Mouse (Mus musculus) ES-E14 (cell line): ENCODE measurements around the gene Flywch2. TPM values are rescaled to one million over a fixed set of nuclear protein-coding genes. Genes with fewer than 3 reads are reported as not detected.
A peak's percentile ranks its signal among the peaks of the same experiment; 100 is the strongest.

Experiments used
- DNase-seq: peaks from one replicate; pipeline ENCODE4 v3.0.0-alpha.2; 2013; ENCODE audit warnings: low read depth, low spot score
- H3K27ac ChIP-seq: 2 replicates; pipeline ENCODE4 v1.5.1; 2012; ENCODE audit warnings: low read depth, mild to moderate bottlenecking, low read length, moderate library complexity, mixed read lengths; ENCODE audit not compliant: poor library complexity, insufficient read depth, severe bottlenecking
- H3K36me3 ChIP-seq: 2 replicates; pipeline ENCODE4 v1.6.1; 2012; ENCODE audit warnings: mild to moderate bottlenecking, low read length, moderate library complexity, mixed read lengths; ENCODE audit not compliant: control insufficient read depth, poor library complexity, insufficient read depth, severe bottlenecking
- H3K4me1 ChIP-seq, 2 experiments: fragments of 150-350 bp in 1 of 2; sonication (generic) in 1 of 2; 2 replicates each; pipeline ENCODE4 v1.6.1; 2012; ENCODE audit warnings: low read length in 2 of 2, mild to moderate bottlenecking in 1 of 2, mixed read lengths in 1 of 2; ENCODE audit not compliant: control insufficient read depth in 2 of 2, insufficient read depth in 2 of 2, poor library complexity in 1 of 2
- H3K4me3 ChIP-seq, 2 experiments: fragments of 150-350 bp in 1 of 2; sonication (generic) in 1 of 2; 2 replicates each; pipeline ENCODE4 v1.5.1; 2012; ENCODE audit warnings: low read length in 2 of 2, low read depth in 1 of 2, mild to moderate bottlenecking in 1 of 2, mixed read lengths in 1 of 2; ENCODE audit not compliant: insufficient read depth in 1 of 2, poor library complexity in 1 of 2, severe bottlenecking in 1 of 2
- H3K9ac ChIP-seq: 2 replicates; pipeline ENCODE4 v1.6.1; 2012; ENCODE audit warnings: low read depth, mild to moderate bottlenecking, low read length, mixed read lengths; ENCODE audit not compliant: poor library complexity, insufficient read depth, severe bottlenecking
- H3K9me3 ChIP-seq: fragments of 150-350 bp; sonication (generic); 2 replicates; pipeline ENCODE4 v1.6.1; 2012; ENCODE audit warnings: low read depth, mild to moderate bottlenecking, low read length; ENCODE audit not compliant: control insufficient read depth, insufficient read depth
- CHD2 ChIP-seq: IDR thresholded peaks from 2 replicates; pipeline ENCODE4 v1.6.1; 2014; ENCODE audit warnings: mild to moderate bottlenecking, low read depth, low read length, inconsistent platforms
- HCFC1 ChIP-seq: IDR thresholded peaks from 2 replicates; pipeline ENCODE4 v1.6.1; 2012; ENCODE audit warnings: low read length, inconsistent platforms, borderline replicate concordance; ENCODE audit not compliant: insufficient read depth
- MAFK ChIP-seq: IDR thresholded peaks from 2 replicates; pipeline ENCODE4 v1.6.1; 2014; ENCODE audit warnings: mild to moderate bottlenecking, low read depth, low read length, inconsistent platforms; ENCODE audit not compliant: insufficient read depth
- ZC3H11A ChIP-seq: IDR thresholded peaks from 2 replicates; pipeline ENCODE4 v1.6.1; 2012; ENCODE audit warnings: low read depth, mild to moderate bottlenecking, inconsistent platforms, low read length, borderline replicate concordance
- ZNF384 ChIP-seq: IDR thresholded peaks from 2 replicates; pipeline ENCODE4 v1.6.1; 2012; ENCODE audit warnings: low read depth, low read length, inconsistent platforms
- in situ Hi-C, 2 experiments: fragments of 600-800 bp; cut with MboI; formaldehyde crosslinking; loops; one replicate each; pipeline ENCODE4 v1.15.1; 2025; ENCODE audit warnings: low sequenced_read_pairs in 2 of 2, inconsistent platforms in 1 of 2; ENCODE audit not compliant: unreplicated experiment in 2 of 2
- total RNA-seq: library from RNA; depleted of rRNA; stranded (reverse); fragments of 300-350 nt; gene quantifications from 2 replicates; pipeline ENCODE4 v1.2.3, GENCODE M21; 2012

Gene Flywch2
- total RNA-seq, 1 experiment: 8.0 TPM

- H3K36me3 ChIP-seq: peaks cover 35% of the 10 kb centered on the region
- in situ Hi-C loops: no loop called here
These were observed 21.0 kb upstream of the Flywch2 start for GRCm38 (mm10) chr17:23806867-23807266.

GRCm38 (mm10) chr17:23804426-23805085 lies 18.7 kb upstream of the Flywch2 start:
- H3K27ac ChIP-seq: no peak overlapping the region; the same call in 1 of the 2 replicates
- H3K9me3 ChIP-seq: no peaks in the 10 kb centered on the region
- in situ Hi-C loops: no loop called here
- peaks cover 0 to 4% of the 10 kb centered on the region in 2 experiments; a peak in 2 of 4 replicates for H3K4me1 ChIP-seq
- TF ChIP-seq ZNF384 (no peak), MAFK (no peak), CHD2 (no peak), ZC3H11A (no peak), HCFC1 (no peak)
- DNase-seq: no peak
- H3K9ac ChIP-seq: peak overlapping the region; percentile 93
- H3K4me3 ChIP-seq: peak overlapping the region; percentile 79 to 95
- peaks cover 19% of the 10 kb centered on the region for H3K36me3 ChIP-seq

More at GRCm38 (mm10) chr17:23806867-23807266, 21.0 kb upstream of the Flywch2 start:
- Histone ChIP-seq H3K9ac (peak overlapping the region; percentile 68), H3K27ac (no peak overlapping the region), H3K4me1 (peaks cover 0 to 4% of the 10 kb centered on the region in 2 experiments; a peak in 2 of 4 replicates), H3K4me3 (peak overlapping the region; percentile 20 to 72), H3K9me3 (no peaks in the 10 kb centered on the region)
- DNase-seq: no peak
- TF ChIP-seq ZC3H11A (no peak), HCFC1 (no peak), CHD2 (no peak), MAFK (no peak), ZNF384 (no peak)

- peaks cover 9% of the 10 kb centered on the region for H3K36me3 ChIP-seq
These were observed 17.6 kb upstream of the Flywch2 start for GRCm38 (mm10) chr17:23803366-23804041.

GRCm38 (mm10) chr17:23802746-23803365 lies 17.0 kb upstream of the Flywch2 start:
- Histone ChIP-seq H3K27ac (peak overlapping the region; percentile 93), H3K36me3 (peaks cover 2% of the 10 kb centered on the region), H3K4me3 (peak overlapping the region; percentile 79 to 95), H3K9ac (peak overlapping the region; percentile 96), H3K9me3 (no peaks in the 10 kb centered on the region), H3K4me1 (peaks cover 0 to 4% of the 10 kb centered on the region in 2 experiments; a peak in 2 of 4 replicates)
- in situ Hi-C loops: no loop called here
- TF ChIP-seq CHD2: peak; percentile 66; the same call in 1 of the 2 replicates
- peak; percentile 93 for TF ChIP-seq HCFC1
- TF ChIP-seq ZNF384: peak; percentile 97
- TF ChIP-seq ZC3H11A: 0 out of 2 replicates have a peak, but pooled peaks have one; percentile 0
- 0 out of 2 replicates have a peak, but pooled peaks have one; percentile 49 for TF ChIP-seq MAFK
- DNase-seq: peak; percentile 97

More at GRCm38 (mm10) chr17:23803366-23804041, 17.6 kb upstream of the Flywch2 start:
- H3K9ac ChIP-seq: peak overlapping the region; percentile 93
- H3K9me3 ChIP-seq: no peaks in the 10 kb centered on the region
- peak overlapping the region; percentile 79 to 95 for H3K4me3 ChIP-seq
- H3K4me1 ChIP-seq: peaks cover 0 to 4% of the 10 kb centered on the region in 2 experiments; a peak in 2 of 4 replicates
- in situ Hi-C loops: no loop called here
- peak overlapping the region; percentile 93 for H3K27ac ChIP-seq
- DNase-seq: peak; percentile 88
- TF ChIP-seq MAFK (no peak), ZNF384 (no peak), ZC3H11A (no peak), CHD2 (peak; percentile 54)
